Mouse (Mus musculus) right cerebral cortex, adult 18-20 months (tissue): Measurements from ENCODE around the gene Thsd4.

Experiments used
- DNase-seq: peaks from one replicate; pipeline ENCODE4 v3.0.0; 2022; ENCODE audit warnings: mixed read lengths

Thsd4 gene

DNA sequence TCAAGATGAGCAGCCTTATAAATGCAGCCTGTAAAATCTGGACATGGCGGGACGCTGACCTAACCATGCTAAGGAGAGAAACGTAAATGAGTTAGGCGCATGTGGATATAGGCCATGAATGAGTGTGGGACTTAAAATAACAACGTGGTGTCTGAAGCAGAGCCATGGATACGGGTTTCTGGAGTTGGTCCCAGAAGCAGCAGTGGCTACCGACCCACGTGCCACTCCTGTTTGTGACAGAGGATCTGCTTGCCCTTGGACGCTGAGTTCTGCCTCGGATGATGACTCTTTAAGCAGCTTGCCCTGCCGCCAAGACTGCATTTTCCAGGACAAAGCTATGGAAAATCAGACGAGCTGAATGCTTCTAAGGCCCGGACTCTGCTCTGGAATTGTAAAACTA is 262.2 kb downstream of the Thsd4 start:
- DNase-seq: no peak

DNA sequence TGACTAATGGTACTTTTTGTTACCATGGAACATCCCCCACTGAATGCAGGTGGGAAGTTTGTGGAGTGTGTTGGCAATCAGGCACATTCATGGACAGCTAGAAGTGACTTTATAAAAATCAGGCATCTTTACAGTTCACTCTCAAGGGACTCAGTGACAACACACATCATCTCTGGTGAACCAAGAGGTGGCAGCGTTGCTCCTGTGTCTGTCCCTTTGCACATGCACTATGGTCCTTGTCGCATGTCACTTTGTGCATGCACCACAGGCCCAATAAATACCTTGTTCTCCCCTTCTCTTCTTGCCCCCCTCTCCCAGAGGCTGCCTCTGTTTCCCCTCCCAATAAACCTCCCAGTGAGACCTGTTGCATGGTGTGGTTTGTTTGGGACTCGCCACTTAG is 270.1 kb downstream of the Thsd4 start:
- DNase-seq: no peak

DNA sequence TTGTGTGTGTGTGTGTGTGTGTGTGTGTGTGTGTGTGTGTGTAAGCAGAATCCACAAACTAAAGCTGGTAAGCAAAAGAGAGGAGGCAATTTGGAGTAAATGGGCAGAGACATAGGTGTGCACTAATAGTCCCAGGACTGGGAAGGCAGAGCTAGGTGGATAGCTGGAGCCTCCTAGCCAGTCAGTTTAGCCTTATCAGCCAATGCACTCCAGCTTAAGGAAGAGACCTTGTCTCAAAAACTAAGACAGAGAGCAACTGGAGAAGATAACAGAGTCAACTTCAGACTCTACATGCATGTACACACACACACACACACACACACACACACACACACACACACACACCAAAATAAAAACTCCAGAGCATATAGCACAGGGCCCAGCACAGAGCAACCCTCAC is 271.4 kb downstream of the Thsd4 start:
- DNase-seq: no peak

DNA sequence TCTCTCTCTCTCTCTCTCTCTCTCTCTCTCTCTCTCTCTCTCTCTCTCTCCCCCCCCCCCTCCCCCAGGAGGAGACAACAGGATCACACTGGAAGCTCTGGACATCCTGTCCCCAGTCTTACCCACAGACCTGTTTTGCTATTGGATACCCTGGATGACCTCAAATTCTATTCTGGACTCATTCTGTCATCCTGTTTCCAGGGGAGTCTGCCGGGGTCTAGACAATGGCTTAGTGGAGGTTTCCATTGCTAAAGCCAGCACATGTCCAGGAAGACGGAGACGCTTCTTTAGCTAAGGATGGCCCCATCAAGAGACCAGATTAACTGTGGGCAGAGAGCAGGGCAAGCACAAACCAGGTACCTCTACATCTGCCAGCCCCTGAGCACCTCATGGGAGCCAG is 273.8 kb downstream of the Thsd4 start:
- DNase-seq: no peak

DNA sequence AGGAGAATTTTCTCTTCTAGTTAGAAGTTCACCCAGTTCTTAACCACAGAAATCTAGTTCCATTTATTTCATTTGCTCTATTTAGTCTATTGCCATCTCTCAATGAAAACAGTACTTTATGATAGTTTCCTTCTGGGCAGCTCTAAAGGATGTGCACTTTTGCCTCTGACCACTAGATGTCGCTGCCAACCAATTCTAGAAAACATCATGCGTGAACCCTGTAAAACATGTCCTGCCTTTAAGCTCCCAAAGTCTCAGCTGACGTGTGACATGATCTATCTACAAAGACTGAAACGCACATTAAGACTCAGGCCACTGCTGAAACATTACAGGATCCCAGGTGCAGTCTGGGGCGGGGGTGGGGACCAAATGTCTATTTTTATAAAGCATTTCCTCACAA is 276.9 kb downstream of the Thsd4 start:
- DNase-seq: peak; percentile 68

DNA sequence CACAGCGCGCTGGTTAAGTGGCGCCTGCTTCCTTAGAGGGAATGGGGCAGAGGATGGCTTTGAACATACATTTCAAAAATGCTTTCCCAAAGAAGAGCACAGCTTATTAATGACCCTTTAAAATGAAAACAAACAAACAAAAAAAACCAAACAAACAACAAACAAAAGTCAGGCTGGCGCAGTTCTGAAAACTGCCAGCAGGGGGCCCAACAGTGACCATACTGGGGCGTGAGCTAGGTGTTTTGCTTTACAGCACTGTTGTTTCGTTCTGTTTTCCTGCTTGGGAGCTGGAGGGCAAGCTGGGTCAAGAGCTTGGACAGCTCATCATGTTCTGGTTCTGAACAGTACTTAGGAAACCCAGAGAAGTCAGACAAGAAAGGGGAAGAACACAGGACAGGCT is 278.3 kb downstream of the Thsd4 start:
- DNase-seq: no peak

DNA sequence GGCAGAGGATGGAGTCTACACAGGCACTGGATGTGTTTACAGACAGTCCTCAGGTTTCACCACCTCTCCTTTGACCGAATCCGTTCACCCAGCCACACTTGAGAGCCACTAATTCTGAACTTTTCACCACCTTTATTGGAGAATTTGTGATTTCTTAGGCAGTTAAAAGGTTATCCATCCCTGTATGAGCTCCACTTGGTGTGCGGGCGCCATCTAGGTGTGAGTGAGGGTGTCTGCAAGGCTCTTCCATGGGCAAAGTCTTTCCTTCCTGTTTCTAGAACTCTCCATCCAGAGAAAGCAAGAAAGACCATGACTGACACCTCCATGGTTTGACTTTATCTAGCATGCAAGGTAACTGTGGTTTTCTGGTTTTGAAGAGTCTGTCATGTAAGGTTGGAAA is 284.2 kb downstream of the Thsd4 start:
- peak; percentile 29 for DNase-seq

DNA sequence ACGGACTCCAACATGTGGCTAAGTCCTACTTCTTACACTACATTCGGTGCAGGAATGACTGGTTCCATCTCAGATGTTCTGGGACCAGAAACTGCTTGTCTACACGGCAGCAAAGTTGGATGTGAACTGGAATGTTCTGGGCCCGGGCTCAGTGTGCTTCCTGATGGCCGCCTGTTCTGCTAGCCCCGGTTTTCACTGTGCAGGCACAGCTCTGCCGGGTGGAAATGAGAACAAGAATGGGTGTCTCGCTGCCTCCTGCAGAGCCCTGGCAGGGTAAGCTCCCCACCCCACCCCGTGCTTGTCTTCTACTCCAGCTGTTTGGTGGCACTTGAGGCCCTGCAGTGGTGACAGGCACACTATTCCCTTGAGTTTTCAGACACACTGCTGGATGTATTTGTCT is 285.7 kb downstream of the Thsd4 start:
- no peak for DNase-seq

DNA sequence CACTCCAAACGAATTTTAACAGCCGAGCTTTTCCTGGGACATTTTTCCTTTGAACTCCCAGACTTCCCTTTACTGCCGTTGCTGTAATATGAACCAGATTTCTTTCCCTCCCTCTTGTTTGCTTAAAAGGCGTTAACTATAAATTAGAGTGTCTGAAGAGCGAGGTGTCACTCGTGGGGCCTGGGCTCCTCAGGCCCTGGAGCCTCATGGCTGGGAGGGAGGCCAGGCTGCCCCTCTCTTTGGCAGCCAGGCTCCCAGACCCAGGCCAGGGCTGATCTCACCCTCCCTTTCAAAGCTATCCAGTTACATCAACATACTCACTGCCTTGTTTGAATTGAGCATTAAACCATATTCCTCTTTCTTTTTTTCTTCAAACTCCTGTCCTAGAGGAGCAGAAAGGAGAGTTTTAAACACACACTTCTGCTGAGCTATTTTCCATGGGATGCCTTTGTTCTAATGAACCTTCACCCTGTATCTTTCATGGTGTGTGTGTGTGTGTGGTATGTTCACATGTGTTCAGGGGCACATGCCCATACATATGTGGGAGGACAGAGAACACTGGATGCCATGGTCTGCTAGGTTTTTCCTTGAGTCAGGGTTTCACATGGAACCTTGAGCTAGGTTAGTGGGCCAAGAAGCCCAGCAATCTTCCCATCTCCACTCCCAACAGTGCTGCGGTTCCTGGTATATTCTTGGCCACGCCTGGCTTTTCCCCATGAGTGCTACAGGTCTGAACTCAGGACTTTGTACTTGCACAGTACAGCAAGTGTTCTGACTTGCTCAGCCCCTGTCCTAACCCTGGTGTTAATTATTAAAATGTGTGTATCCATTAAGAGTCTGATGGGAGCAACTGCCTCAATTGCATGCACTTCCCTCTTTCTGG is 287.4 kb downstream of the Thsd4 start:
- no peak for DNase-seq

DNA sequence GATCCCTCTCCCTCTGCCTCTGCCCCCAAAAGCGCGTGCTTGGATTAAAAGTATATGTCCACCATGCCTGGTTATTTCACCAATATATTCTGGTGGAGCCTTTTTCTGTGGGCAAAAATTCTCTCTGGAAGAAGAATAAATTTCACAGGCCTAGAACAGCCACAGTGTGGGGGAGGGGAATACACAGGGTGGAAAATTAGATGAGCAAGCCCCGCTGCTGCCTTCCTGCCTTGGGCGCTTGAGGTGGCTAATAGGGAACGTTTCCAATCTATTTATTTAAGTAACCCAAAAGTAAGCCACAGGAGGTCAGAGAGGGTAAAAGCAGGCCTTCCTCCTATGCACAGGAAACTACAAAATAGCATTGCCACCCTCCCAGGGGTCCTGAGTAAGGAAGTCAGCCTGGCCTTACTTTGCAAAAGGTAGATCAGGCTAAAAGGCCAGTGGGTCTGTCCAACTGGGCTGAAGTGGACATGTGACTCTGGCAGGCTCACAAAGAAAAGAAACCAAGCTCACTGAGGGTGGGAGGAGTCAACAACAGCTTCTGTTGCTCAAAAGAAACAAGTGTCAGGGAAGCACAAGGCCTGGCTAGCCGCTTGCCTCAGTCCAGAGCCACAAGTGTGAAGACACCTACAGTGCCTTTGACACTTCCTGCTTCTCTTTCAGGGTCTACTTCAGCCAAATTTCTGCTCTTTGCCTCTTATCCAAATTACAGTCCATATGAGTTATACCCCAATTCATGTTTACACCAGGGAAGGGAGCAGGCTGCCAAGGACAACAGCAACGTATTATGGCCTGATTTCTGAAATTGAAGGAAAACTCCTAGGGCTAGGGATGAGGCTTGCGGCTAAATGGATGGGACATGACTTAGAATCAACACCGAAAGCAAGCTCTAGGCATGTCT is 289.6 kb downstream of the Thsd4 start:
- no peak for DNase-seq

DNA sequence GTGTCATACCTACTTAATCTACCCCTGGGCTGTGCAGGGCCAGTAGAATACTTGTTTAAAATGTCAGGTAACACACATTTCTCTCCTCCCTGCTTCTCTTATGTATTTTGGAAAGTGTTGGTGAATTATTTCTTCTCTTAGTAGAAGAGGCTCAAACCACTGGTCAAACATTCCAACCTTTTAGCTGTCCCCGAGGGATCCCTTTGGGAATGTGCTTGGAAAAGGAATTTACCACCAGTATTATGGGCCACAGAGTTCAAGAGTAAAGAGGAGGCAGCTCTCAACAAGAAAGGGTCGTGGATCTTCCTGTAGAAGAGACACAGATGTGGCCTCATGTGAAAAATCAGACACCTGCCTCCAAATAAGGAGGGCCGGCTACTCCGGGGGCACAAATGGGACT is 292.4 kb downstream of the Thsd4 start:
- DNase-seq: no peak

DNA sequence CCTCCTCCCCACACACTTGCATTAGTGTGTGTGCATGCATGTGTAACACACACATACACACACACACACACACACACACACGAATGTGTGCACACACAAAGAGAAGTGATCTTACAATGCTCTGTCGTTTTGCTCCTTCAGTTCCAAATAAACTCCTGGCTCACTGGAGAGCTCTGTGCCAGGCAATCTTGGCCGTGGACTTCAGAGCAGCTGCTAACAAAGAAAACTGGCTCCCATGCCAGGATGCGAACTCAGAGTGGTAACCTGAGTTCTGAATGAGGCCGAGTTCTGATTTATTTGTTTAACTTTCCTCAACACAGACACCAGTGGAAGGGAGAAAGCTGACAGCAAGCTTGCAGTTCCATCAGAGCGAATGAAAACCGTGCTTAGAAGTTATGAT is 294.1 kb downstream of the Thsd4 start:
- peak; percentile 9 for DNase-seq

DNA sequence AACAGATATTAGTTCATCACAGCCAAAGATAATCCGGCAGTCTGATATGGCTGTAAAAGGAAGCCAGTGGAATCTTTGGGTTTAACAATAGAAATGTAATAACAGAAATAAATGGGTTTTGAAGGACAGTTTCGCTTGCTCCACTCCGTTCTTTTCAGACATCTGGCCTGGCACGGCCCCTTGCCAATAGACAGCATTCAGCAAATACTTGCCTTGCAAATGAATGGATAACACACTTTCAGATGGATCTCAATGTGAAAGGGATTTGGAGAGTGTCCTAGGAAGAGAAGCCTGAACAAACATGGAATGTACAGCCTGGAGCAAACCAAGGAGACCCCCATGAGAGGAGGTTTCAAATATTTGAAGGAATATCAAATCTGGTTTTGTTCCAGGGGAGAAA is 295.2 kb downstream of the Thsd4 start:
- no peak for DNase-seq

DNA sequence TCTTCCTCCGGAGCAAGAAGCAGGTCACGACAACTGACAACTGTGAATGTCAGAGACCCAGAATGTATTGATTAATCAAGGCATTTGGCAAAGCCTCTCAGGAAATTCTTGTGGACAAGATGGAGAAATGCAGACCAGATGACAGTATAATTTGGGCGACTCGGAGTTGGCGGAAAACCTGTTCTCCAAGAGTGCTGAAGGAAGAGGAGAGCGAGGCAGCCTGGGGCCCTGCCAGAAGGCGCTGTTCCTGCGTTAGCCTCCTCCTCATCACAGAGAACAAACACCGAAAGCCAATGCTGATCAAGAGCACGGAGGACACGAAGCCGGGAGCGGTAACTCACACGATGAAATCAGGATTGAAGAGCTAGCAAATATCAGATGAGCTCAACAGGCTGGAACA is 295.7 kb downstream of the Thsd4 start:
- DNase-seq: peak; percentile 44

DNA sequence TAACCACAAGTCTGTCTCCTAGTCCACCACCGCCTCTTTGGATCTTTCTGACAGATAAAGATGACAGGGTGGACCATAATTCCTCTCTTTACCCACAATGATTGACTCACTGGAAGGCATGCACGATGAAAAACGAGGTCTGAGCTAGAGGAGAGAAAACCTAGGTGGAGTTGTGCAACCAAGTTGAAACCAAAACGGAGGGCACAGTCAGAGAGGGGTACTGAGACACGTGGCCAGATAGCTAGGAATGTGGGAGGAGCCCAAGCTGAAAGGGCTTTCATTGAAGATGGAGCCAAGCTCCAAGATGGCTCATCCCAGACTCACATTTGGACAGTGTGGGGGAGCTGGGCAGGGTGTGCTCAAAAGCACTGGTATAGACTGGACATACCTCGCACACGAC is 296.4 kb downstream of the Thsd4 start:
- DNase-seq: no peak

DNA sequence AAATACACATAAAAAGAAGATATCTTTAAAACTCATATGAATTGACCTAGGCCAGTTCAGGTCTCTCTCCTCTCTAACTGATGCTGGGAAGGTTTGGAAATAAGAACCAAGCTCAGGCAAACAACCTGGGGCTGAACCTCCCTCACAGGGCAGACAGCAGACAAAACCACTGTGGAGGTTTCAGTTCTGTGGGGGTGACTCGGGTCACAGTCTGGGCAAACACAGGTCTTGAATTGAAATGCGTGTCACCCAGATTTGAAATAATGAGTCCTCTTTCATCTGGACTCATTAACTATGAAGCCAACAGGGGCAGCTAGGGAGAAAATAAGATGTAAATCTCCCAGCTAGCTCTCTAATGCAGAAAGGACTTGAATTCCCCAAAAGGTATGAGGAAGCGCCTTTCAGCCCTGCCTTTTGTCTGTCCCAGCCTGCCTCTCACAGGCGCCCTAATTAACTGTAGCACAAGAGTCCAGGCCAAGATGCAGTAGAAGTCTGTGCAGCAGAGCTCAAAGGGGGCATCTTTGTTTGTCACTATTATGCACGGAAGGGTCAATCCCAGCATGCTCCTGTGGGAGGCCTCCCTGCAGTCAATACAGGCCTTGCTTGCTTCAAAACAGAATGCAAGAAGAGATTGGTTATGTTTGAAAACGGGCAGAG is 297.7 kb downstream of the Thsd4 start:
- no peak for DNase-seq

DNA sequence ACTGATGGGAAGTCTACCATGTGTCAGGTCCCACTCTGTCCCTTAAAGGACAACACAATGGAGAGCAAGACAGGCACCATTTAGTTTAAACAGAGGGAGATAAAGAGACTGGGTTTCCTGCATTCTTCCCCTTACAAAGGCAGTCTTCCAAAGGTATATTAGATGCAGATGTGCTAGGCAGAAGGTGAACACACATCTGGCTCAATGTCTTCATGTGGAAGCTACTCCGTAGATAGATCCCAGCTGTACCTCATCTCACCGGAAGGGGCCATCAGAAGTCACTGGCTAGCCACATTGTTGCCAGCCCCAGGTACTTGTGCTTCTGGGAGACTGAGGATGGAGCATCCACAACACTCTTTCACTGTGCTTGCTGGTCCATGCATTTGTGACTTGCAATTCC is 301.4 kb downstream of the Thsd4 start:
- no peak for DNase-seq

DNA sequence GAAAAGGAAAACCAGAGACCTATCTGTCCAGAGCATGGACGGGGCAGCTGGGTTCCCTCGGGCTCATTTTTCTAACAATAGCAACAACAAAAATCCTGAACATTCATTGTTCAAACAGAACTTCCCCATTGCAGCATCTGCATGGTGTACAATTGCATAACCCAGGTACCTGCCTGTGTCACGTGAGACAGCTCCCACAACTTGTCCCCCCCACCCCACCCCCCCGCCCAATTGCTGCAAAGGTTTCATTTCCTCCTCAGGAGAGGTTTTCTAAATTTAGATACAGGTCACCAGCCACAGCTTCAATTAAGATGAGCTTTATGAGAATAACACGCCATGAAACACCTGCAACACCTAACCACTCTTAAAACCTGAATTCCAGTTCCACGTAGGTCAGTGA is 303.4 kb downstream of the Thsd4 start:
- no peak for DNase-seq

DNA sequence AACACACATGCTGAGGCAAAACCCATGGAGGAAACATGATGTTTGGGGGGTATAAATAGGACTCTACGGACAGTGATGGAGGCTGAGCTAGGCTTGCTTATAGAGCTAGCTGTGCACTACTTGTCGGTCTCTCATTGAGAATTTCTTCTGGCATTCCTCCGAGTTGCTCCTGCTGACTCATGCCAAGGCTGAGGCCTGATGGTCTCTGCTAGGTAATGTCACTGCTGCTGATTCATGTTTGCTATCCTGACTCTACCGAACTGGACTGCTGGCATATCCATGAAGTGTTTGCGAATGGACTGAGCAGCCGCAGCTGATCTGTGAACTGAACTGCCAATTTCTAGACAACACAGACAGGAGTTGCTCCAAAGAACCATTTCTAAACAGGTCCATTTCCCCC is 305.8 kb downstream of the Thsd4 start:
- DNase-seq: no peak

DNA sequence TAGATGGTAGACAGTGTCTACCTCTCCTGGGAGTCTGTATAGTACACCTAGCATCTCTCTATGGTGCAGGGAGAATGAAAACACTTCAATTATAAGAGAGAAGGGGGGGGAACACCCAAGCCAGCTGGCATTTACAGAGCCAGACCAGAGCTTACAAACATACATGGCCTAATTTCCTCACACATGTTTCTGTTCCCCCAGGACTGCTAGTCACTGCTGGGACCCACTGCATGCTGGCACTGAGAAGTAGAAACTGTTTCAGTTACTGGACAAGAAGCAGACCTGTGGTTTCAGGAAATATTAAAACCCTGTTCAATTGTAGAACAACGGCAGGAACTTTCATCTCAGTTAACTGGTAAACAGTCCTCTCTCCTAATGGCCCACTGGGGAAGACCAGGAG is 308.7 kb downstream of the Thsd4 start:
- DNase-seq: no peak

DNA sequence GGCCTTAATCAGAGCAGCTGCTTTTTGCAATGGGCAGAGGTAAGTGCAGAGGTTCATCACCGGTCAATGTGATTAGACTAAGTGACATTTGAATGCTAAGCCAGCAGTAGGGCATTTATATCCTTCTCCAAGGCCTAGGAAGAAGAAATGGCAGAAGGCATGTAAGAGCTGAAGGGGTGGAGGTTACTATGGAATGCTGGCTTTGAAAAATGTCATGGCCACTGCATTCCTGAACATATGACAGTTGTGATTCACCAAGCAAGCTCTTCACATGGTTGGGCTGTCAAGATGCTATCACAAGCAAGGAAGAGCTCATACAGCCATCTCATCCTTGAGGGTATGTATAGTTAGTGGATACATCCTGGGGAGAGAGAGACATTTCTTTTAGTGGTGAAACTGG is 313.0 kb downstream of the Thsd4 start:
- DNase-seq: no peak

DNA sequence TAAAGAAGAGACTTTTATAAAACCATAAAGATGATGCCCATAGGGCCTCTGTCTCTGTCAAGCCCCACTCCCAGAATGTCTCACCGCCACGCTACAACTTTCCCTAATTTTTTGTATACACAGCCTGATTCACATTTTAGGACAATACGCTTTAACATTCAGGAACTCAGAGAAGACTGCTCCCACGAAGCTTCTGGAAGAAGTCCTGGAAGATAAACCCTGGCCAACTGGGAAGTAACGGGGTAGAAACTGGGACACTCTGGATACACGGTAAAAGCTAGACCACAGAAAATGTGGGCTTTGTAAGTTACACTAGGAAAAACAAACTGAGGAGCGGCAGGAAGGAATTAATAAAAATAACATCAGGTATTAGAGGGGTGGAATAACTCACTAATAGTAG is 318.7 kb downstream of the Thsd4 start:
- DNase-seq: no peak

DNA sequence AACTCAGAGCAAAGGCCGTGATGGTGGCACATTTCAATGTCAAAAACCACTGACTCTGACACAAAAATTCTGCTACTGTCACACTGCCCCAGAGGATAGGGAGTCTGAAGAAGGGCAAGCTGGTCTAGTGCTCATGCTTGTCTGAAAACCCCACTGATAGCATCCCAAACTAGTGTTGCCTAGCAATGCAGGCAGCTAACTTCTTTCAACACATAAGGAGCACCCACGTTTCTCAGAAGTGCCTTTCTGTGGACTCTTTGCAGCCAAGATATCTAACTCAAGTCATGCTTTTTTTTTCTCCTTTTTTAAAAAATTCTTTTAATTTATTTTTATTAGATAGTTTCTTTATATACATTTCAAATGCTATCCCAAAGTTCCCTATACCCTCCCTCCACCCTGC is 321.4 kb downstream of the Thsd4 start:
- DNase-seq: no peak
